Mouse (Mus musculus): ENCODE measurements around the gene Stim1.

Gene Stim1

DNA sequence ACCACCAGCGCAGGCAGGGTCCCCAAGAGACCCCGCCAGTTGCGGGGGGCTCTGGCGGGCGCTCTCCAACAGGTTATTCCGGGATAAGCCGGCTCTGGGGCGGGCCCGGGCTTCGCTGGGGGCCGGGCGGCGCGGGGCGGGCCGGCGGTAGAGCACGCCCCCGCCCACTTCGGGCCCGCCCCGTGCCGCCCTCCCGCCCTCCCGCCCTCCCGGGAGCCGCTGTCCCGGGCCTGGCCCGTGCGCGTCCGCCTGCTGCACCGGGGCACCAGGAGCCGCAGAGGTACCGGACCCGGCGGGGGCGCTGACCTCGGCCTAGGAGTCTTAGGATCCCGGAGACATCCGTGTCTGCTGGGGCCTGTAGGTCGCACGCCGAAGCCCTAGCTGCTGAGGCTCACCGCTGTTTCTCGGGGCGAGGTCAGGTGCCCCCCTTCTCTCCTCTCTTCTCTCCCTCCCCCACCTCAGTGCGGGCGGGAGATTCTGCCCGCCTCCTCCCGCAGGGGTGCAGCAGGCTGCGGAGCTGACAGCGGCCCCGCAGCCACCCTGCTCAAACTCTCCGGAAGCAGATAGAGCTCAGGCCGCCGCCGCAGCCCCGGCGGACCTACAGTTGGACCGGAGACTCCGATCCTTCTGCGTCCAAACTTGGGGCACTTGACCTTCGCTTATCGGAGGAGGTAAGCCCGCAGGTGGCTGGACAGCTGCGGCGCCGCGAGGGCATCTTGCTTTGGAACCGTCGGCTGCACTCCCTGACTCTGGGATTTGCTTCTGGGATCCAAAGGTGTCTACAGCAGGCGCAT lies at the start of gene Stim1:
Stim1 (plus strand) TSS at position 206 of the 794 bp plus-strand sequence.
- in situ Hi-C loops (cut with MboI; ENCODE audit: low pct_unique_long_range_greater_than_20kb in 1 of 2, low sequenced_read_pairs in 2 of 2, unreplicated experiment in 1 of 2), result loop anchor here (5.0 to 10.0 kb wide), 2 partner anchors 147 to 155 kb away; no protein-coding TSS in a partner anchor

DNA sequence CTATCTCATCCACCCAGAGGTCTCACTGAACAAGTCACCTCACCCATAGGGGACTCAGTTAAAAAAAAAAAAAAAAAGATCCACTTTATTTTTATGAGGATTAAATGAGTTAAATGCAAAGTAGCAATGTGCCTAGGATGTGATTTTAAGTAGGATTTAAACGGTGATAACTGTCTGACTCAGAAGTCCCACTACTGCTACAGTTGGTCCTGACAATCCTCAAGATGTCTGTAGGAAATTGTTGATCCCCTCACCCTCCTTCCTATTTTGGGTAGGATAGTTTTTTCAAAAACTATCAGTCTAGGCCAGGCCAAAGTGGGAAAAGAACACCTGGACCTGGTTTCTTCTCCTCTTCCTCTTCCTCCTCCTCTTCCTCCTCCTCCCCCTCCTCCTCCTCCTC lies 45.7 kb upstream of the Stim1 start:
- in situ Hi-C loops (cut with MboI; ENCODE audit: low pct_unique_long_range_greater_than_20kb in 1 of 2, low sequenced_read_pairs in 2 of 2, unreplicated experiment in 1 of 2), result no loop called here

DNA sequence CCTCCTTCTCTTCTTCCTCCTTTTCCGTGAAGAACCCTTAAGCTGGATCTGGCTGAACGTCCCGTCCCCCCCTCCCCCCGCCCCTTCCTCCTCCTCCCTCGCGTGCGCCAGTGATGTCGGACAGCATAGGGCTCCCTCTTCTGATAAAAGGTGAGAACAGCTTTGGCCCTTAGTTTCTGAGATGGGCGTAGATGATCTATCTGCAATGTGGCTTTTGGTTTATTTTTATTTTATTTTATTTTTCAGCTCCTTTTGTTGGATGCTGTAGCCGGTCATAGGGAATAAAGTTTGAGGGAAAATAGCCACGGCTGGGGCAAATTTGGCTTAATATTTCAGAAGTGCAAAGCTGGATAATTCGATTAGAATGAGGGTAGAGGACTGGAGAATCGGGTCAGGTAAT lies 45.3 kb upstream of the Stim1 start:
- in situ Hi-C loops (cut with MboI; ENCODE audit: low pct_unique_long_range_greater_than_20kb in 1 of 2, low sequenced_read_pairs in 2 of 2, unreplicated experiment in 1 of 2), result no loop called here

DNA sequence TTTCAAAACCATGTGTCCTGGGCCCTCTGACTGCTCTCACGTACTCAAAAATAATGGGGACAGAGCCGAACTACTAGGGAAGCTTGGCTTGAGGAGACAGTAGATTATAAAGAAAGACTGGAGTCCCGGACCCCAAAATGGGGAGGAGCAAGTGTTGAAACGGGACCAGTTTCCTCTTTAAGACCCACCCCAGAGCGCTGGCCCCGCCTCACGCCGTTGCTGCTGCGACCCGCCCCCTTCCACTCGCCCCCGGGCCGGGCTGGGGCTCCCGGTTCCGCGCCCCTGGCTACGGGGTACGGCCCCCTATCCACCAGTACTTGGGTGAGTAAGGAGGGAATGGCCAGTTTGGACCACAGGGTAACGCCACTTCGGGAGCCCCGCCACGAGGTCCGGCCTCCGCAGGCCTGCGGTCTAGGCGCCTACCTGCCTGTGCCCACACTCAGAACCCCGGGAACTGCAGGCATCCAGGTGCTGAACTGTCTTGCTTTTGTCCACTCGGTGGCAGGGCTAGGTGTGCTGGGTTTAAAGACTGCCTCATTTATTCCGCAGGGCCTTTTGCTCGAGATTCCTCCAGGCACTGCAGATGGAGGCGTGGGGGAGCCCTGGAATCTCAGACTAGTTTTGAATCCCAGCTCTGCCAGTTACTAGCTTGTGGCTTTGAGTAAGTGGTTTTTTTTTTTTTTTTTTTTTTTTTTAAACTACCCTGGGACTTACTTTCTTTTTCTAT lies 44.6 kb upstream of the Stim1 start:
- in situ Hi-C loops (cut with MboI; ENCODE audit: low pct_unique_long_range_greater_than_20kb in 1 of 2, low sequenced_read_pairs in 2 of 2, unreplicated experiment in 1 of 2), result no loop called here

DNA sequence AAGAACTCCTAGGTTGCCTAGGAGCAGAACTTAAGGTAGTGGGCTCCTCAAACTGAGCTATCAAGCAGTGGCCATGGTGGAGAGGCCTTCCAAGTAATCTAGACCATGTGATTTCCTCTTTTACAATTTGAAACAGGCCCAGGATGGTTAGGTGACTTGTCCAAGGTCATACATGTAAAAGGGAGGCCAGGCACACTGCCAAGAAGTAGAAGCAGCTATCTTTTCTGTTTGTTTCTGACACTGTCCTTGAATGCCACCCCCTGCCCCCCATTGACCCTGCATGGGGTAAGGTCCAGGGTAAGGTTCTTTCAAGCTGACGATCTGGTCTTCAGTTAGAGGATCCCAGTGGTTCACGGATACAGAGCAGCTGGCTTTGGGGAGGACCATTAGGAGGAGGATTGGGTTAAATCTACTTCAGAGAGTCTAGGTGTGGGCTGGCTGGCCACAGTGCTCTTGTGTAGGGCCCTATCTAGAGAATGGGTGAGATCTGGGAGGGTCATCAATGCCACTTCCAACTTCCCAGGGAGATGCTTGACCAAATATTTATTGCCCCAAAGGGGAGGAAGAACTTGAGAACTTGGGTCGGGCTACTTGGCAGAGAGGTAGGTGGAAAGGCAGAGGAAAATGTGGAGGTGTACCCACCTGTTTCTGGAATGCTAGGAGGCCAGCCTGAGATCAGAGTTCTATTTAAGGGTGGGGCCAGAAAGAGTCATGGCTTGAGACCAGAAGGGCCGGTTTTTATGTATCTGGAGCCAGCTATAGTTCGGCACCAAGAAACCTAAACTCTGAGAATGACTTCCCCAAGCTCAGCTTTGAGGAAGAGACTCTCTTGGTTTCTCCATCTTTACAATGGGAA lies 43.5 kb upstream of the Stim1 start:
- in situ Hi-C loops (cut with MboI; ENCODE audit: low pct_unique_long_range_greater_than_20kb in 1 of 2, low sequenced_read_pairs in 2 of 2, unreplicated experiment in 1 of 2), result no loop called here

DNA sequence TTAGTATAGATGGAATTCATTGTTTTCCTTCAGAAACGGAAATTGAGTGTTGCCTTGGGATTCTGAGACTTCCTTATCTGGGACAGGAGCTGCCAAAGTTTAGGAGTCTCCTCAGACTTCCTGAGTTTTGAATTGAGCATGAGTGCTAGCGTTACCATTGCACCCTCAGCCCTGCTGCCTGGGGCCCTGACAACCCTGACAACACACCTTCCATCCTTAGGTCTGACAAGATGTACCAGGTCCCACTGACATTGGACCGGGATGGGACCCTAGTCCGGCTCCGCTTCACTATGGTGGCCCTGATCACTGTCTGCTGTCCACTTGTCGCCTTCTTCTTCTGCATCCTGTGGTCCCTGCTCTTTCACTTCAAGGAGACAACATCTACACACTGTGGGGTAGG lies 41.6 kb upstream of the Stim1 start:
- in situ Hi-C loops (cut with MboI; ENCODE audit: low pct_unique_long_range_greater_than_20kb in 1 of 2, low sequenced_read_pairs in 2 of 2, unreplicated experiment in 1 of 2), result no loop called here

GRCm38 (mm10) chr7:102228049-102228670 lies 39.4 kb upstream of the Stim1 start:
- in situ Hi-C loops (cut with MboI; ENCODE audit: low pct_unique_long_range_greater_than_20kb in 1 of 2, low sequenced_read_pairs in 2 of 2, unreplicated experiment in 1 of 2), result no loop called here

DNA sequence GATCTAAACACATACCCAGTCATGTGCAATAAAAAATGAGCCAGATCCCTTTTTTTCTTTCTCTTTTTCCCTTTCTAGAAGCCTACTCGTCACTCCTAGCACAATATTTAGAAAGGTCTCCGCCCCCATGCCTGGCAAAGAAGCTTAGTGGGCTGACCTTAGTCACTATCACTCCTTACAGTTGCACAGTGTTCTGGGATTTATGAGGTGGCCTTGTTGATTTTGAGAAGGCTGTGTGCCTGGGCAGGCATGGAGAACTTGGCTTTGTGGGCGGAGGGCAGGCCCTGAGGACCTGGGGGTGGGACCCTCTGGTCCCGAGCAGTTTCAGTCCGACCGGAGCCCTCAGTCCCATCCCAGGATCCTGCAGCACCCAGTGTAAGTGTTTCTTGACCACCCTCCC lies 37.8 kb upstream of the Stim1 start:
- in situ Hi-C loops (cut with MboI; ENCODE audit: low pct_unique_long_range_greater_than_20kb in 1 of 2, low sequenced_read_pairs in 2 of 2, unreplicated experiment in 1 of 2), result no loop called here

DNA sequence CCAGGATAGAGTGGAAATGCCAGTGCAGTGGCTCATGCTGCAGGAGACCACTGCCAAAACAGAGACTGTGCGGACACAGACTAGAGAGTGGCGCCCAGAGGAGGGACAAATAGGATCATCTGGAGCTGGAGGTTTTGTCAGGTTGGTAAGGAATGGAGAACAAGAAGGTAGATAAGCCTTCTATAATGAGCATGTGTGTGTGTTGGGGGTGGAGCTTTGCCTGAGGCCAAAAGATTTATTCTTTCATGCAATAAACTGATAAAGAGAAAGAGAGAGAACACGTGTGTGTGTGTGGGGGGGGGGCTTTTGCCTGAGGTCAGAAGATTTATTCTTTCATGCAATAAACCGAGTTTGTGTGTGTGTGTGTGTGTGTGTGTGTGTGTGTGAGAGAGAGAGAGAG lies 34.5 kb upstream of the Stim1 start:
- in situ Hi-C loops (cut with MboI; ENCODE audit: low pct_unique_long_range_greater_than_20kb in 1 of 2, low sequenced_read_pairs in 2 of 2, unreplicated experiment in 1 of 2), result no loop called here

- in situ Hi-C loops (cut with MboI; ENCODE audit: low pct_unique_long_range_greater_than_20kb in 1 of 2, low sequenced_read_pairs in 2 of 2, unreplicated experiment in 1 of 2), result no loop called here
Measured at GRCm38 (mm10) chr7:102238686-102239286, 28.8 kb upstream of the Stim1 start.

GRCm38 (mm10) chr7:102239591-102239990 lies 28.0 kb upstream of the Stim1 start:
- in situ Hi-C loops (cut with MboI; ENCODE audit: low pct_unique_long_range_greater_than_20kb in 1 of 2, low sequenced_read_pairs in 2 of 2, unreplicated experiment in 1 of 2), result no loop called here

- in situ Hi-C loops (cut with MboI; ENCODE audit: low pct_unique_long_range_greater_than_20kb in 1 of 2, low sequenced_read_pairs in 2 of 2, unreplicated experiment in 1 of 2), result no loop called here
Measured at GRCm38 (mm10) chr7:102242371-102242770, 25.2 kb upstream of the Stim1 start.

- in situ Hi-C loops (cut with MboI; ENCODE audit: low pct_unique_long_range_greater_than_20kb in 1 of 2, low sequenced_read_pairs in 2 of 2, unreplicated experiment in 1 of 2), result no loop called here
Measured at GRCm38 (mm10) chr7:102242917-102243316, 24.7 kb upstream of the Stim1 start.

DNA sequence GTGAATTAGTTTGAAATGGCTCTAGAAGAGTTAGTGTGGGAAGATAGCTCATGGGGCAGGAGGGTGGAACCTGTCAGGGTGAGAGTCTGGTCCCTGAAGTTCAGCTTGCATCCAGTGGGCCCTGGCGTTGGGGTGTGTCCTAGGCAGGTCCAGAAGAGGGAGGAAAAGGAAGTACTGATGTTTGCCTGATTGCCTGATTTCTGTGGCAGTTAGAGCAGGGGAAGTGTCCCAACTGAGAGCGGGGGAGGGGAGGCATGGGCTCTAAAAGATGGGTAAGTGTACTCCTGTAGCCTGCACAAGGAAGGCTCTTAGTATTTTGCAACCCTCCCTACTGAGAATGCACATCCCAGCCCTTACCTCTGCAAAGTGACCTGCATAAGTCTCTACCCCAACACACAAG lies 23.7 kb upstream of the Stim1 start:
- in situ Hi-C loops (cut with MboI; ENCODE audit: low pct_unique_long_range_greater_than_20kb in 1 of 2, low sequenced_read_pairs in 2 of 2, unreplicated experiment in 1 of 2), result no loop called here

DNA sequence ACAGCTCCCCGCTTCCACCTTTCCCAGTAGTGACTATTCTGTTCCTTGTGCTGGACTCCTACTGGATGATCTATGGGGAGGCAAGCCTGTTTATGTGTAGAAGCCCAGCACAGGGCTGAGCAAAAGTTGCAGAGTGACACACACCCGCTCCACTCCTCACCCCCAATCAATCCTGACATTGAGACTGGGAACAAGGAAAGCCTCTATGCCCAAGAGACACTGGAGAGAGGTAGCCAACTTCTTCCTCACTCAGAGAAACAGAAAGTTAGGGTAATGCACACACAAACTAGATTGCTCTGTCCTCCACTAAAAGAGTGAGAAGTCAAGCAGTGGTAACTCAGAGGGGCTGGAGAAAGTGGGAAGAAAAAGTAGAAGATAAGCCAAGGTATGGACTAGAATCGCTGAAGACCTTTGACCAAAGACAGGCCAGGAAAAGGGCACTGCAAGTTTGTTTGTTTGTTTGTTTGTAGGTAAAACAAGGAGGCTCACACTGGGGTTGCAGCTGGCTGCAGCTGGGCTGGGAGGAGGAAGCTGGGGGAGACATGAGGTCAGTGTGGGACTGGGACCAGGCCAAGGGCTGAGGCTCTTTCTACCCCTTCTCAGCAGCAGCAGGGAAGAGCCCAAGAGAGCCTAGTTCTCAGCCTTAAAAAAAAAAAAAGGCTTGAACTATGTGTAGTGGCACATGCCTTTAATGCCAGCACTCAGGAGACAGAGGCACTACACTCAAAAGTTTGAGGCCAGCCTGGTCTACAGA lies 22.6 kb upstream of the Stim1 start:
- in situ Hi-C loops (cut with MboI; ENCODE audit: low pct_unique_long_range_greater_than_20kb in 1 of 2, low sequenced_read_pairs in 2 of 2, unreplicated experiment in 1 of 2), result no loop called here

DNA sequence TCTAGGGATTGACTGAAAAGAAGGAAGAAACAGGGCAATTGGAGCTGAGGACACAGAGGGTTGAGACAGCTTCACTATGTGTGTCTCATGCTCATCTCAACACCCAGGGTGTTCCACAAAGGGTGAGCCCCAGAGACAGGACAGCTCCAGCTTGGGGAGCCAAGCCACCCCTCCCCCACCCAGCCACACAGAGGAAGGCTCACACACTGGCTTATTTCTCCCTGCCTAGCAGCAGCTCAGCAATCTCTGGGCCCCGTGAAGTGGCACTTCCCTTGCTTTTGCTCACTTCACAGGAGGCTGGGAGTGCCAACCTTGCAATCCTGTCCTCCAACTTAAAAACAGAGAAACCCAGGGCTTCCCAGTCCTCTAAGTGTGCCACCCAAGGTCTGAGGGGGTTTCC lies 21.8 kb upstream of the Stim1 start:
- in situ Hi-C loops (cut with MboI; ENCODE audit: low pct_unique_long_range_greater_than_20kb in 1 of 2, low sequenced_read_pairs in 2 of 2, unreplicated experiment in 1 of 2), result no loop called here

DNA sequence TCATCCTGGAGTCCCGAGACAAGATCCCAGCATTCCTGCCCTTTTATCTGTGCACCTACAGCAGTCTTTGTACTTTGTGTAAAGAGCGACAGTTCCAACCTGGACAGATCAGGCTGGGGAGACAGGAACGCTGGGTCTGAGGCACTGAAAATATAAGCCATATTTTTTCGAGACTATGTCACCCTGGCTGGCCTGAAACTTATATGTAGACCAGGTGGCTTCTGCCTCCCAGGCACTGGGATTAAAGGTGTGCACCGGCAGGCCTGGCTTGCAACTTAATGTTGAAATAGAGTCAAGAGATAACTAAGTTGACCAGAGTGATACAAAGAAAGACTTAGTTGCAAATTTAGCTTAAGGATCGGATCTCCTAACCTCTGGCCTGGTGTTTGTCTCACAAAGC lies 21.3 kb upstream of the Stim1 start:
- in situ Hi-C loops (cut with MboI; ENCODE audit: low pct_unique_long_range_greater_than_20kb in 1 of 2, low sequenced_read_pairs in 2 of 2, unreplicated experiment in 1 of 2), result no loop called here

Data from mouse embryonic stem cell (cell line).